Mouse (Mus musculus) spleen, adult 12 weeks (tissue): ENCODE data around the gene Hist1h2bg.

ENCODE experiments used
- DNase-seq: peaks from one replicate; pipeline ENCODE4 v3.0.0; 2022; ENCODE audit warnings: low spot score

Gene Hist1h2bg

DNA sequence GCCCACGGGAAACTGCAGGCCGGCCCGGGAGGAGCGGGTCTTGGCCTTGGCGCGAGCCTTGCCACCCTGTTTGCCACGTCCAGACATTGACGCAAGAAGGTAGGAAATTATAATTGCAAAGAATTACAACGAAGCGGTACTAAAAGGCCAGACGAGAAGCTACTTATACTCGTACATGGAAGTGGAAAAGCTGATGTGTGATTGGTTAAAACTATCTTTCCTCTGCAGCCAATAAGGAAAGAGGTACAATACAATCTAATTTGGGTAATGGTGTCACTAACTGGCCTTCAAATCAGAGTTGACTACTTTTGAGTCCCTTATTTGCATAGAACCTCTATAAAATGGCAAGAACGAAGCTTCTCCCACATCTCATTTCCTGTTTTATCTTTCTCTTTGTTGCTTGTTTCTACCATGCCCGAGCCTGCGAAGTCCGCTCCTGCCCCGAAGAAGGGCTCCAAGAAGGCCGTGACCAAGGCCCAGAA, at the start of gene Hist1h2bg, which contains the start of gene Hist1h2ae:
Gene Hist1h2bg (plus strand): TSS at position 375 of the 482 bp plus-strand sequence.
Gene Hist1h2ae (minus strand): TSS at position 199 of the 482 bp plus-strand sequence.
- DNase-seq = peak; percentile 81

DNA sequence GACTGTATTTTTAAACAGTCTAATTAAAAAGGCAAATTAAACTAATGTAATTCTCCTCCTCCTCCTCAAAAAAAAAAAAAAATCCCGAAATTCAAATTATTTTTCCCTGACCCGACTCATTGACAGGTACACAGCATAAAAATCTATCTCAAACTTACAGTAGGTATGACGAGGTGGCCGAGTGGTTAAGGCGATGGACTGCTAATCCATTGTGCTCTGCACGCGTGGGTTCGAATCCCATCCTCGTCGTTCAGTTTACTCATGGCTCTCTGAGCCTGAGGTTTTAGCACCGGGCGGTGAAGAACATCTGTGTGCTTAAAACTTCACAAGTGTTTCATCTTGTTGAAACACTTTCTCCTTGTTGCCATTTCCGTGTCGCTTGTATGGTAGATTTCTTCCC, 49.5 kb upstream of the Hist1h2bg start:
- DNase-seq = peak; percentile 74

DNA sequence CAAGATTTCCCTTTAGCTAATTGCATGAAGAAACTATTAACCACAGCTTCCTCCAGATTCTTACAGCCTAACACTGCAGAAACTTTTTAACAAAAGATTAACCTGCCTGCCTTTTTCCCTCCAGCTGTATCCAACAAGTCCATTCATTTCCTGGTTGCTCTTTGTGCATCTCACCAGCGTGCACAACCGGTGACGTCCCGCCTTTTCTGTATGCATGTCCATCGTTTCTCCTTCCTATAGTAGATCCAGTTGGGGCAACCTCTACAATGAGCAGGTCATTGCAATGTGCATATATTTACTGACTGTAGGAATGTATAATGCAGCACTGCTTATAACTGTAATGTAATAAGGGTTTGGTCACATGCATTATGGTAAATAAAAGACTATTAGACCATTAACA, 47.2 kb upstream of the Hist1h2bg start:
- DNase-seq = no peak

DNA sequence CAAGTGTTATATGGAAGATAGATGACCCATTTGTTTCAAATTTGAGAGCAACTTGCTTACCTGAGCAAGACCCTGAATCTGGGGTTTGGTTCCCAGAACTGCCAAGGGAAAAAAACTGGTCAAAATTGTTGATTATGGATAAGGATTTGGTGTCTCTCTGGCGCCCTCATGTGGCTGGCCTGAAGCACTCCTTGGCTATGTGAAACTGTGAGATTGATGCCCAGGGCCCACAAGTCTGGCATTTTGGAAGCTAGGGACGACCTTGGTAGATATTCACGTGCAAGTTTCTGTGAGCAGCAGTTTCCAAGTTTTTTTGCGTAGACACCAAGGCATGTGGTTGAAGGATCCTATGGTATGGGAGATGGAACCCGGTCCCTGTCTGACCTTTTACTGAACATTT, 46.5 kb upstream of the Hist1h2bg start:
- peak; percentile 72 for DNase-seq

DNA sequence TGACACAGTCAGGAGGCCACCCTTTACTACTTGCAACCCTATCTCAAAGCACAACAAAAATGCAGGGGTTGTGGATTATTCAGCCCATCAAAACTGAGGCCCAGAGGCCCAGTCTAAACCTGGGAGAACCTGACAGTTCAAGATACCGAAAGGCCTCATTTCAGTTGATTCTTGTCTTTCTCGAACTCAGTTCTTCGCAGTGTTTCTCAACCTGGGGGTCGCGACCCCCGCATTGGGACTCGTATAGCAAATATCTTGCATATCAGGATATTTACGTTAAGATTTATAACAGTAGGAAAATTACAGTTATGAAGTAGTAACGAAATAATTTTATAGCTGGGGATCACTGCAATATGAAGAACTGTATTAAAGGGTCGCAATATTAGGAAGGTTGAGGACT, 45.3 kb upstream of the Hist1h2bg start:
- DNase-seq = no peak

DNA sequence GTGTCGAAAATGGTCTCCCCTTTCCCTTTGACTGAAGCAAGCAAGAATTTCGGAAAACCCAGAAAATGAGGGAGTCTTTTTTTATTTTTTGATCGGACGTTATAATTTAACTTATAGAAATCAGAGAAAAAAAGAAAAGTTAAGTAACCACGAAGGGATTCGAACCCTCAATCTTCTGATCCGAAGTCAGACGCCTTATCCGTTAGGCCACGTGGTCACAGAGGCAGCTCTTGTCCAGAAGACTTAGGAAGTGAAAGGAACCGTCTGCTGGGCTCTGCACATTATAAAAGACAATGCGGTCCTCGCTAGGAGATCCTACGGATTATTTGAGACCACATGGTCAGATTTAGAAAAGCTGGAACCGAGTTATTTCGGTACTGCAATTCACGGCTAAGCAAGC, 44.9 kb upstream of the Hist1h2bg start:
- peak; percentile 82 for DNase-seq

DNA sequence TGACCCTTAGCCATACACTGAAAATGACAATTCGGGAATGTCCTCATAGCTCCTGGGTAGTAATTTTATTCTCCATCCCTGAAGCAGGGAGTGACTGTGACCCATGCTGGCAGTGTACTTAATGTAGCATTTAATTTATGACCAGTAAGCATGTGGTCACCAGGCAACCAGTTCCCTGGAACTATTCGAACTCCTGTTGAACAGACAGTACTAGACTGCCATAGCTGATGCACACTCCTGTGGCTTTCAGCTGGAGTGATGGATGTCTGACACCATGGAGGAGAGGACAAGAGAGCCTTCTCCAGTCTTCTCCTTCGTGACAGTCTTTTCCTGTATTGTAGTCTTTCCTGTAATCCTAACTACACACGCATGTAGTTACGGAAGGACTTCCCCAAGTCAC, 42.2 kb upstream of the Hist1h2bg start:
- no peak for DNase-seq

DNA sequence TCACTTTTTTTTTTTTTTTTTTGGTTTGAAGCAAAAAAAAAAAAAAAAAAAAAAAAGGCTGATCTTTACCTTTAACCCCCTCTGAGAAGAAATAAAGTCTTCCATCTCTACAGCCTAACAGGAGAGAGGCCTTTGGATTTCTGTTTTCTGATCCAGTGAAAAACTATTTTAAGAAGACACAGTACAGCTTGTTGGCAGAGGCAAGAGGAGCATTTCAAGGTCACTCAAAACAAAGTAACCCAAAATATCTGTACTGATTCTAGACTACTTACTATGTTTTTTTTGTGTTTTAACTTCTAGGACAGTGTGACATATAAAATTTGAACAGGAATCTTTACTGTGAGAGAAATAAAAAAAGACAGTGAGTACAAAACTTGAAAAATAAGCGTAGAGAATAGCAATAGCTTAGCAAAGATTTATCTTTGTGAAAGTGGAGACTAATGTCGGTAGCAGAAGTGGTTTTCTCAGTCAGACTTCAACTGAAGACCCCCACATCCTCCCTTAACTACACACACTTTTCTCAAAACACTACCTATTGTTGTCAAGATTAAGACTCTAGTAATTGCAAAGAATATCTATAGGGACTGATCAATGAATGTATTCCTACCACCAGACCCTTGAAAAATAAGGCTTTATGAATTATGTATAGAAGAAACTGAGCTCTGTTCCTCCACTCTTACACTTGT, 41.6 kb upstream of the Hist1h2bg start:
- DNase-seq = no peak

DNA sequence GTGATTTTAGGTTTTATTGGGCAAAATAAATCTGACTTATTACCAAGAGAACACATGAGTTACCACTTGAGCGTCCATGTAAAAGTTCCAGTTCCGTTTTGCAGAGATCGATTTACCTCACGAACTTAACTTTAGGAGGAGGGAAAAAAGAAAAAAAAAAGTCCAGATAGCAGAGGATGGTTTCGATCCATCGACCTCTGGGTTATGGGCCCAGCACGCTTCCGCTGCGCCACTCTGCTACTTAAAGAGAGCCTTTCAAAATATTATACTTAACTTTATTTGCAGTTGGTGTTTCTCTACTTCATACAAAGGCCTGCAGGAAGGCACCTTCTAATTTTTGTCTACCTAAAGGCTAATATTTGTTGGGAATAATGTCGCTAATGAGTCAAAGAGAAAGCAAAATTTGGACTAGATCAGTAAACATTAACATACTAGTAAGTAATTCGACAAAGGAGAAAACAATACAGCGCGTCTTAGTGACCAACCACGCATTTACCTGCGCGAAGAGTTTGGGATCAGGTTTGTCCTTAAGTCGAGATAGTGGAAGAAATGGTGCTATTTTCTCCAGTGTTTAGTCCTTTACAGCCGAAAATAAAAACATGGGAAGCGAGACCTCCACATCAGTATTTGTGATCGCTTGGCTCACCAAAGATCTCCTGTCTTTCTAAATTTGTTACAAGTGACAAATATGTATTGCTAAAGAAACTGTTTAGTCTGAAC, 40.9 kb upstream of the Hist1h2bg start:
- peak; percentile 72 for DNase-seq

DNA sequence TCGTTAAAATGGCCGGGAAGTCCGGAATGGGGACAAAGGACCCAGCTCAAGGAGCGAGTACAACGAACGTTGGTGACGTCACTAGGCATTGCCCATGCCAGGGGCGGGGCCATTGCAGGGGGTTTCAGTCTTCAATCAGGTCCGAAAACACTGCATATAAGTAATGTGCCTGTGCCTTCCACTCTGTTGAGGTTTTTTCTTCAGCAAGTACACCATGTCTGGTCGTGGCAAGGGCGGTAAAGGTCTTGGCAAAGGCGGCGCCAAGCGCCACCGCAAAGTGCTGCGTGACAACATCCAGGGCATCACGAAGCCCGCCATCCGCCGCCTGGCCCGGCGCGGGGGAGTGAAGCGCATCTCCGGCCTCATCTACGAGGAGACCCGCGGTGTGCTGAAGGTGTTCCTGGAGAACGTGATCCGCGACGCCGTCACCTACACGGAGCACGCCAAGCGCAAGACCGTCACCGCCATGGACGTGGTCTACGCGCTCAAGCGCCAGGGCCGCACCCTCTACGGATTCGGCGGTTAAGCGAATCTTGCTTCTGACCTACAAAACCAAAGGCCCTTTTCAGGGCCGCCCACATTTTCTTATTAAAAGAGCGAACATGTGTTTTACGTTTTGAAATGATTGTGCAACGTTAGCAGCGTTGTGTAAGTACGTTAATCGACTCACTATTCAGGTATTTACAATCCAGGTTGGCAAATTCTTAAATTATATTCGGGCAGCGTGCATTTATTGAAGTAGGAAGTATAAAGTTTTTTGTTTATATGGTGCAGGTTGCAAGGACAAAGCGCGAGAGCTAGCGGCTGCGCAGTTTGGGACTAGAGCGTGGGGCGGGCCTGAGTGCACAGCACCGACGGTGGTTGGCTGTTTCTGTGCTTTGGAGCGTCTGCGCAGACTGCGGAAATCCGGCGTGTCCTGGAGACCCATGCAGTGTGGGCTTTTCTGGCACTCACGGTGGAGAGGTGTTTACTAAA, 40.0 kb upstream of the Hist1h2bg start, which contains the start of gene Hist1h4h:
Gene Hist1h4h (plus strand): TSS at position 150 of the 975 bp plus-strand sequence.
- peak; percentile 99 for DNase-seq

DNA sequence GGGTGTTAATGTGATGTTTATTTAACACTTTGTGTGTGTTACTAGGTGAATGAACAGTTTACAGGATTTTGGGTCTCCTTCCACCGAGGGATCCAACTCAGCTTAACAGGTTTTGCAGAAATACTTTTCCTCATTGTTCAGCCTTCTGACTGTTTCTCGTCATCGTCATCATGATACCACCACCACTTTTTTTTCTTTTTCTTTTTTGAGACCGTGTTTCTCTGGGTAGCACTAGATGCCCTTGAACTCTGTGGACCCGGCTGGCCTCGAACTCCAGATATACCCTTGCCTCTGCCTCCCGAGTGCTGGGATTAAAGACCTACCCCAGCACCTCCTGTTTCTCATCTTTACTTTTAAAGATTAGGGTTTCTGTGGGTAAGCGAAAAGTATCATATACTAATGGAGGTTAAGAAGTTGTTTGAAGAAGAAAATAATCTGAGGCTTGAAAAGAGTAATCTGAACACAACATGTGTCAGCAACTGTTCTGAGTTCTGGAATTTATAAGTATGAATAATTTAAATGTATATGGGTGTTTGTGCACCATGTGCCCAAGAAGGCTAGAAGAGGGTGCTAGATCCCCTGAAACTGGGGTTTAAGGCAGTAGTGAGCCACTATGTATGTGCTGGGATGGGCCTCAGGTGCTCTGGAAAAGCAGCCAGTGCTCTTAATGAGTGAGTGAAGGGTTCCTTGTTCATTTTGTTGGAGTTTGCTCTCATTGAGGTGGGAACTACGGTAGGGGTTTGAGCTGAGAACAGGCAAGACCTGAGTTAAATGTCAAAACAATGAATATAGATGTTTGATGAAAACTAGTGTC, 38.7 kb upstream of the Hist1h2bg start:
- no peak for DNase-seq

DNA sequence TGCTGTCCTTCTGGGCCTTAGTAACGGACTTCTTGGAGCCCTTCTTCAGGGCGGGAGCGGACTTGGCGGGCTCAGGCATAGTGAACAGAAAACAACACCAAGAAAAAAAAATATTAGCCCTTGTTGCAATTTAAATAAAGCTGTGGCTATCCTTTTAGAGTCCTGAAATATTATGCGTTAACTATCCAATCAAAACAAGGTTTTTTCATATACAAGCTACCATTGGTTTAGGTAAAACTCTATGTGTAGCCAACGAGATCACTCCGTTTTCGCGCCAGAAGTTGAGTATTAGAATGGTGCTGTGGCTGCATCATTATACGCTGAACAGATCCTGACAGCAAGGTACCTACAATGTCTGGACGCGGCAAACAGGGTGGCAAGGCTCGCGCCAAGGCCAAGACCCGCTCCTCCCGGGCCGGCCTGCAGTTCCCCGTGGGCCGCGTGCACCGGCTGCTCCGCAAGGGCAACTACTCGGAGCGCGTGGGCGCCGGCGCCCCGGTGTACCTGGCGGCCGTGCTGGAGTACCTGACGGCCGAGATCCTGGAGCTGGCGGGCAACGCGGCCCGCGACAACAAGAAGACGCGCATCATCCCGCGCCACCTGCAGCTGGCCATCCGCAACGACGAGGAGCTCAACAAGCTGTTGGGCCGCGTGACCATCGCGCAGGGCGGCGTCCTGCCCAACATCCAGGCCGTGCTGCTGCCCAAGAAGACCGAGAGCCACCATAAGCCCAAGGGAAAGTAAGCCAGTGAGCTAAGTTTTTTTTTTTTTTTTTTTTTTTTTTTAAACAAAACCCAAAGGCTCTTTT, 37.4 kb upstream of the Hist1h2bg start, which contains the start of gene Hist1h2af:
Gene Hist1h2af (plus strand): TSS at position 347 of the 808 bp plus-strand sequence.
- peak; percentile 75 for DNase-seq

DNA sequence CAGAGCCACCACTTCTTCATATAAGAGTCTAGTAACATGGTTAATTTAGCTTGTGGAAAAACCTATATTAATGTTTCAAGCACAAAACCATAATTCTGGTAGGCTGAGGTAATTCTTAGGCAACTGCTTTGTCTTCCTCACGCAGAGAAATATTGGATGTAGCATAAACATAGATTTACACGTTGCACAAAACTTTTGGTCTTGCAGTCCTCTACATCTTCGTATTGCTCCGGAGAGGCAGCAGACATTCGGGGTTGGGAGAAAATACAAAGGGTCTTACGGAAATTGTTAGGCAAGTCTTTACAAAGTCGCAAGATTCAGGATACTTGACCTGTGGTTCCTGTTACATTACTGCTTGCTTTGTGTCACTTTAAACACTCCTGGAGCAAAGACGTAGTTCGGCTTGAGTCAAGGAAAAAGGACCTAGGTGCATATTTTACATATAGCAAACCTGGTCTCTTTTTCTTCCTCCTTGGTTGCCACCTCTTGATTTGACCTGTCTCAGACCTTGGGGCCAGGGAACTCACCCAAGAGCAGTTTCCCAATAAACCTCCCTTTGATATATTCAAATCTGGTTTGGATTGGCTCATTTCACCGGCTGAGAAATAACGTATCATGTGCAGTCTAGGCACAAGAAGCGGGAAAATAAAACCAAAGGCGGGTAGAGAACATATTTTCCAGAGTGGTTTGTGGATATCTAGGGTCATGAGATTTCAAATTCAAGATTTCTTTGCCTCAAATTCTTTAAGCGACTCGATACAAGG, 36.6 kb upstream of the Hist1h2bg start:
- DNase-seq = peak; percentile 46

DNA sequence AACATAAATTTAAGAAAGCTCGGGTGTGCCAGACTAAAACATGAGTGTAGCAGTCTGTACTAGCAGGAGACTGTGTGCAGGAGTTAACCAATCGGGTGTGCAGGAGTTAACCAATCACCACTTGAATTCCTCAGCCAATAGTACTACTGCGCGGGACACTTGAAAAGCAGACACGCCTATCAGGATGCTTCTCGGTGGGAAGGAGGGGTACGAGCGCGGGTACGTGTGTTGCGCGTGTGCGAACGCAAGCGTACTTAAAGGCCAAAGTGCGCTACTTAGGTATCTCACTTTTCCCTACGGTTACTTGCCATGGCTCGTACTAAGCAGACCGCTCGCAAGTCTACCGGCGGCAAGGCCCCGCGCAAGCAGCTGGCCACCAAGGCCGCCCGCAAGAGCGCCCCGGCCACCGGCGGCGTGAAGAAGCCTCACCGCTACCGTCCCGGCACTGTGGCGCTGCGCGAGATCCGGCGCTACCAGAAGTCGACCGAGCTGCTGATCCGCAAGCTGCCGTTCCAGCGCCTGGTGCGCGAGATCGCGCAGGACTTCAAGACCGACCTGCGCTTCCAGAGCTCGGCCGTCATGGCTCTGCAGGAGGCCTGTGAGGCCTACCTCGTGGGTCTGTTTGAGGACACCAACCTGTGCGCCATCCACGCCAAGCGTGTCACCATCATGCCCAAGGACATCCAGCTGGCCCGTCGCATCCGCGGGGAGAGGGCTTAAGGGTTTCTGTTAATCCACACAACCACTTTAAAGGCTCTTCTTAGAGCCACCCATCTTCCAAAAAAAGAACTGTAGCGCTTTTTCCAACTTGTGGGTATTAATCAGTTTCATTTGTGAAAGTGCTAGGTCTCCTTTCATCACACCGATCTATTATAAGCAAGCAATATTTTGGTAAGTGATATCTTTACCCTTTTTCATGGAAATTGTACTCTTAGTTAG, 35.8 kb upstream of the Hist1h2bg start, which contains the start of gene Hist1h3g:
Gene Hist1h3g (plus strand): TSS at position 286 of the 939 bp plus-strand sequence.
- peak; percentile 80 for DNase-seq

DNA sequence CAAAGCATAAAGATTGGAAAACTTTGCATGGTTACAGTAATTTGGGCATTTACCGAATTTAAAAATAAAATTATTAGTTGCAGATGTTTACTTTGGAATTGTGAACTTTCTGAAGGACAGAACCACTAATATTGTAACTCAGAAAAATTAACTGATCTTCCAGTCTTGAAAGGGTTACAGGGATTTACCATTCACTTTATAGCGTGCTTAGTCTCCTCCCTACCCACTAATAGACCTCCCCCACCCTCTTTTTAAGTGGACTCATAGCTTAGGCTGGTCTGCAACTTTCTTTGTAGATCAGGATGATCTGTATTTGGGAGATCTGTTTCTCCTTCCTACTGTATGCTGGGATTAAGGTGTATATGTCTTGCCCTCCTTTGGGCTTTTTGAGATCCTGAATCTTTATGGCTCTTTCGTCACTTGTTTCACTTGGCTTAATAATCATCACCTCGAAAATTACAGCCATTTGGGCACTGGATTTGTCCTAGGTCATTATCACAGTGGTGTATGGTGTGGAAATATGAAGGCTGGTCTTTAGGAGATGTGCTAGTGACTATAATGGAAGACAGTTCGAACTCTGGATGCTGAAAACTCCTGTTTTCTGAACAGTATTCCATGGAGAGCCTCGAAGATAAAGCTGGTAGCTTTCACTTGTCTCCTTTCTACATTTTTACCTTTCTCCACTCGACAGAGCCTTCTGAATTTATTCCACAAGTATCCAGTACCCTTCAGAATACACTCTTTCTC, 34.9 kb upstream of the Hist1h2bg start:
- no peak for DNase-seq

DNA sequence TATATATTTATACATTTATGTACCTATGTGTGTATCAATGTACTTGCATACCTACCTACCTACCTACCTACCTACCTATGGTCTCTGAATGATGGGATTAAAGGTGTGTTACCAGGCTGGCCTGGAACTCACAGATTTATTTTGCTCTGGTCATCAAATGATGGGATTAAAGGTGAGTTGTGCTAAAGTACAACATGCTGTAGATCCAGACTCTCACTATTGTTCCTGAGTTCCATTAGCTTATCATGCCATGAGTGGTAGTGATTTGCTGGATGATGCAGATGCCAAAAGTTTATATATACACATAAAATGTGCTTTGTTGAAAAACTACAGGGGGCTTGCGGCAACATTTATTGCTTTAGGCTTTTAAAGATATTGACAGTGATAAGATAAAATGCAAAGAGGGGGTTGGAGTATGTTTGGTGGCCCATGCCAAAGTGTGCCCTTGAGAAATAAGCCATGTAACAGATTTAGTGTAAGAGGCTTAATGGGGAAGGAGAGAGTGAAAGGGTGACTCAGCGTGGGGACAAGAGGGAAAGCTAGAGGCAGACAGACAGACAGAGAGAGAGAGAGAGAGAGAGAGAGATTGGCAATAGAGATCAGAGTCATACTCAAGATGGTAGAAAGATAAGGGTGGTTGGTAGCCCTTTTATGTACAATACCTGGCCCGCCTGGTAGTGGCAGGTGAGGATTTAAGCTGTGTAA, 34.0 kb upstream of the Hist1h2bg start:
- DNase-seq = no peak

DNA sequence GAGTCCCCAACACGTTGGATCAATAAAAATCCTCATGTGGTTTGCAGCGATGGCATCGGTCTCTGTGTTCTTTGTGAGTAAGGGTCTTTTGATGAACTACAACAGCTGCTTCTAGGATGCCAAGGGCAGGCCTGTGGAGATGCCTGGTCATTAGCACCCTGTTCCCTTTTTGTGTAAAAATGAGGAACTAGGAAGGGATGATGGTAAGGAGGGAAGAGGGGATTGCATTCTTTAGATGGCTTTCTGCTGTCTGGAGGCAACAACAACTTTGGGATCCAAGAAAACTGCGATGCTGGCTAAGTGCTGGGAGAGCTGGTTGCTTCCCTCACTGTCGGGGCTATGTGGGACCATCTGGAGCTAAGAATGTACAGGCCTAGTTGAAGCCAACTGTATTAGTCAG, 32.9 kb upstream of the Hist1h2bg start:
- no peak for DNase-seq
